Mouse (Mus musculus) hindbrain, embryonic 13.5 days (tissue): ENCODE results near the gene Lmbr1l. TPM values are rescaled to one million over a fixed set of nuclear protein-coding genes. Genes with fewer than 3 reads are reported as not detected.

Experiments
- ATAC-seq: fragments of 200-750 bp; cut with Nextera tagmentation; 2 replicates; pipeline ENCODE4 v1.8.0; 2017; ENCODE audit warnings: moderate TSS enrichment; ENCODE audit not compliant: low FRiP score
- H3K27ac ChIP-seq: fragments of 300-500 bp; sonication (generic); 2 replicates; pipeline ENCODE4 v1.5.1; 2015; ENCODE audit warnings: inconsistent platforms, mild to moderate bottlenecking, moderate library complexity
- H3K27me3 ChIP-seq: fragments of 300-500 bp; sonication (generic); 2 replicates; pipeline ENCODE4 v1.6.1; 2015; ENCODE audit warnings: mild to moderate bottlenecking, inconsistent platforms
- H3K36me3 ChIP-seq: fragments of 300-500 bp; sonication (generic); 2 replicates; pipeline ENCODE4 v1.6.1; 2015; ENCODE audit warnings: mild to moderate bottlenecking, inconsistent platforms
- H3K4me1 ChIP-seq: fragments of 300-500 bp; sonication (generic); replicated peaks from 2 replicates; pipeline ENCODE4 v1.6.1; 2015; ENCODE audit warnings: inconsistent platforms
- H3K4me2 ChIP-seq: fragments of 300-500 bp; sonication (generic); 2 replicates; pipeline ENCODE4 v1.6.1; 2015; ENCODE audit warnings: inconsistent platforms, mild to moderate bottlenecking, moderate library complexity
- H3K4me3 ChIP-seq: fragments of 300-500 bp; sonication (generic); 2 replicates; pipeline ENCODE4 v1.5.1; 2015; ENCODE audit warnings: mild to moderate bottlenecking, inconsistent platforms
- H3K9ac ChIP-seq: fragments of 300-500 bp; sonication (generic); 2 replicates; pipeline ENCODE4 v1.6.1; 2015; ENCODE audit warnings: mild to moderate bottlenecking, inconsistent platforms
- H3K9me3 ChIP-seq: fragments of 300-500 bp; sonication (generic); 2 replicates; pipeline ENCODE4 v1.6.1; 2016; ENCODE audit warnings: inconsistent platforms
- WGBS: fragments of 180-500 bp; shearing (Covaris S2); methylation state at CpG from one replicate; pipeline ENCODE4 v1.1.7; 2015; 5-methylcytosine and 5-hydroxymethylcytosine counted together
- polyA plus RNA-seq: library from polyadenylated mRNA; unstranded; fragments of >200 nt; fragmentation: Nextera tagmentation; extraction: Ambion mirVana; gene quantifications from 2 replicates; pipeline ENCODE4 v1.2.1, GENCODE M21; 2015

Lmbr1l gene
- 37.7 and 38.3 TPM in 2 replicates for polyA plus RNA-seq

DNA sequence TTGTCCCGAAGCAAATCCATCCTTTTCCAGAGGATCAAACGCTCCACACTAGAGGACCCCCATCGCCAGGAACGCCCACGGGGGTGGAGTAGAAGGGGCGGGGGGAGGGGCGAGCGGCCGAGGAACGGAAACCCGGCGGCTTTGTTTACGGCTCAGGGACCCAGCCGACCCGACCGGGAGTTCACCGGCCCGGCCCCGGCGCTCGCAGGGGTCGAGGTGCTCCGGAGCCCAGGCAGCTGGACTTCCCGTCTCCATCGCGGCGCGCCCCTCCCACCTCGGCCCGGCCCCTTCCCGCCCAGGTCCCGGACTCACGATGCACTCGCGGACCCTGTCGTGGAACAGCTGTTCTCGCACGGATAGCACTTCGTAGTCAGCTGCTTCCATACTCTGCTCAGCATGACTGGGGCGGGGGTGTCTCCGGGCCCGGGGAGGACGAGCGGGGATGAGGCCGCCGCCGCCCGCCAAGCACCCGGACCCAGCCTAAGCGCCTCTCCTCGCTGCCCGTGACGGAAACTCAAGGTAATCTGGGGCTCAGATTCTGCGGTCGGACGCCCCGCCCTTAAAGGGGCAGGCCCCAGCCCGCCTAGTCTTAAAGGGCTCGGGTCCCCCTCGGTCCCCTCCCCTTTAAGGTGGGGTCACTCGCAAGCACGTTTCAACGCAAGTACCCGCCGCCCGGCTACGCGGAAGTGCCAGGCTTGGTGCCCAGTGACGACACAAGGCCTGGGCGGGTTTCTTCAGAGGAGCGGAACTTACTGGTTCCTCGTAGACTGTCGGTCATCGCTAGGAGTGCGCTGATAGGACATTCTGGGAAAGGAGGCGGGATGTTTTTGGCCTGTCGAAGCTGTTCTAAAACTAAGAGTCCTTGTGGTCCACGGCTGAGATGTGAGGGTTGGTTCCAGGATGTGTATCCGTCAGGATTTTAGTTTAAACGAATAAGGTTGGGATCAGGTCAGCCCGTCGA lies at the start of gene Lmbr1l:
Gene Lmbr1l (minus strand): TSS at position 694 of the 961 bp plus-strand sequence.
- H3K36me3 ChIP-seq: peaks cover 21% of the 10 kb centered on the region
- peak within 1 kb of the TSS; percentile 73 for H3K4me2 ChIP-seq
- peak within 1 kb of the TSS; percentile 93 for H3K9ac ChIP-seq
- H3K27ac ChIP-seq: peak within 1 kb of the TSS; percentile 97
- peak within 1 kb of the TSS; percentile 84 for H3K4me3 ChIP-seq
- WGBS: under 1% methylated on average over 82 of the region's 82 CpGs
- no peaks in the 10 kb centered on the region for H3K9me3 ChIP-seq
- no peaks in the 10 kb centered on the region for H3K27me3 ChIP-seq
- peak; percentile 98 for ATAC-seq
- H3K4me1 ChIP-seq: peaks cover 33% of the 10 kb centered on the region

DNA sequence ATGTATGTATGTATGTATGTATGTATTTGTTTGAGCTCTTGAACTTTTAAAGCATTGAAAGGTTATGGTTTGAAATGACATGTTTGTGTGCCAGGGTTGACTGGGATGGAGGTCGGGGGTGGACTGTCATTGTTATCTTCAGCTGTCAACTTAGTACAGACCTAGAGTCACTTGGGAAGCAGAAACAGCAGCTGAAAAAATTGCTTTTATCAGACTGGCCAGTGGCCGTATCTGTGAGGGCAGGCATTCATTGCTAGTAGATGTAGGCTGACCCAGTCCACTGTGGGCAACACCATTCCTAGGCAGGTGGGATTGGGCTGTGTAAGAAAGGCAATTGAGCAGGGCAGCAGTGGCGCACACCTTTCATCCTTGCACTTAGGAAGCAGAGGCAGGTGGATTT lies 41.5 kb upstream of the Lmbr1l start:
- Histone ChIP-seq H3K9me3 (peaks cover 5% of the 10 kb centered on the region; the same call in 1 of the 2 replicates), H3K4me3 (no peak overlapping the region), H3K4me1 (peaks cover 5% of the 10 kb centered on the region), H3K27ac (no peak overlapping the region), H3K36me3 (no peaks in the 10 kb centered on the region), H3K27me3 (no peaks in the 10 kb centered on the region), H3K9ac (no peak overlapping the region), H3K4me2 (no peak overlapping the region)
- no peak for ATAC-seq
- 80% methylated on average over 3 of the region's 3 CpGs for WGBS

DNA sequence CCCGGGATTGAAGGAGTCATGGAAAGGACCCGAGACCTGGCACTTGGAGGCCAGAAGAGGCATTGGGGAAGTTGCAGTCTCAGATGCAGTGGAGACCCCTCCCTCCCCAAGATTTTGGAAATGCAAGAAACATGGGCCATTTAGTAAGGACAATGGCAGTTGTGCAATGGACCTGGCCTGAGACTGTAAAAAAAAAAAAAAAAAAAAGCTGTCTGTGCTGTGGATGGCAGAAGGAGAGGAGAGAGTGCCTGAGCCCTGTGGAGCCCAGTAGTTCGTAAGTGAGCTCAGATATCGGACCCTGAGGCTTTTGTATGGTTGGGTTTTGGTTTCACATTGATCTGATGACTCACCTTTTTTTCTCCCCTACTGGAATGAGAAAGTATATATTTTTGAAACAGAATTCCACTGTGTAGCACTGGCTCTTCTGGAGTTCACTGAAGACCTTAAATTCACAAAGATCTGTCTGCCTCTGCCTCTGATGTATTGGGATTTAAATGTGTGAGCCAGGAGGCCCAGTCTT lies 40.9 kb upstream of the Lmbr1l start:
- H3K9ac ChIP-seq: no peak overlapping the region
- ATAC-seq: no peak
- no peak overlapping the region for H3K4me3 ChIP-seq
- no peak overlapping the region for H3K4me2 ChIP-seq
- H3K36me3 ChIP-seq: no peaks in the 10 kb centered on the region
- H3K27ac ChIP-seq: no peak overlapping the region
- 88% methylated on average over 4 of the region's 4 CpGs for WGBS
- no peaks in the 10 kb centered on the region for H3K27me3 ChIP-seq
- H3K9me3 ChIP-seq: peaks cover 3% of the 10 kb centered on the region; the same call in 1 of the 2 replicates
- H3K4me1 ChIP-seq: peaks cover 5% of the 10 kb centered on the region

DNA sequence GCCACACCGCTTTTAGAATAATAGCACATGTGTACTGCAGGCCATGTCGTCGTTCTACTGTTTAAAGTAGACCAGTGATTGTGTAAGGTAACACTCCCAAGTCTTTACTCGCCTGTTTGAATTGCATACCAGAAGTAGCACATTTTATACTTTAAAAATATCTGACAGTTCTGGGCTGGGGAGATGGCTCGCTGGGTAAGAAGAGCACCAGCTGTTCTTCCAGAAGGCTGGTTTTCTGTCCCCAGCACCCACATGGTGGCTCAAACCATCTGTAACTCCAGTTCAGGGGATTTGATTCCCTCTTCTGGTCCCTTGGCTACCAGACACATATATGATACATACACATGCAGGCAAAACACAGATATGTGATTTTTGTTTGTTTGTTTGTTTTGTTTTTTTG lies 39.4 kb upstream of the Lmbr1l start:
- no peak overlapping the region for H3K4me2 ChIP-seq
- no peak overlapping the region for H3K9ac ChIP-seq
- no peaks in the 10 kb centered on the region for H3K36me3 ChIP-seq
- peaks cover 5% of the 10 kb centered on the region for H3K4me1 ChIP-seq
- no peaks in the 10 kb centered on the region for H3K9me3 ChIP-seq
- 87% methylated on average over 5 of the region's 5 CpGs for WGBS
- H3K27me3 ChIP-seq: no peaks in the 10 kb centered on the region
- ATAC-seq: no peak
- H3K4me3 ChIP-seq: no peak overlapping the region
- H3K27ac ChIP-seq: no peak overlapping the region

DNA sequence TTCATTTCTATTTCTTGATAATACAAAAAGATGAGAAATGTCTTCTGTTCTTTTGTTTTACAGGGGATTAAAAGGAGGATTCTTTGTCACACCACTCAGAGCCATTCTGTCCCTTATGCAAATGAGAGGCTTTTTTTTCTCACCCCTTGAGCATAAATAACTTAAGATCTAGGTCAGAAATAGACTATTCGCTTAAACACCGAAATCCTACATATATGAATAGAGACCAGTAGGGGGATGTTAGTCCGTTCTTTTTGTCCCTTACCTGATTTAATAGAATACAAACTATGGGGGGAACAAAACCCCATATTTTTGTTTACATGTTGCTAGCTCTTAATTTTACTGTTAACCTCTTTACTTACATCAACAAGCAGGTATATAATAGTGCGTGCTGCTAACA lies 38.0 kb upstream of the Lmbr1l start:
- peak overlapping the region; percentile 81; the same call in 1 of the 2 replicates for H3K4me3 ChIP-seq

DNA sequence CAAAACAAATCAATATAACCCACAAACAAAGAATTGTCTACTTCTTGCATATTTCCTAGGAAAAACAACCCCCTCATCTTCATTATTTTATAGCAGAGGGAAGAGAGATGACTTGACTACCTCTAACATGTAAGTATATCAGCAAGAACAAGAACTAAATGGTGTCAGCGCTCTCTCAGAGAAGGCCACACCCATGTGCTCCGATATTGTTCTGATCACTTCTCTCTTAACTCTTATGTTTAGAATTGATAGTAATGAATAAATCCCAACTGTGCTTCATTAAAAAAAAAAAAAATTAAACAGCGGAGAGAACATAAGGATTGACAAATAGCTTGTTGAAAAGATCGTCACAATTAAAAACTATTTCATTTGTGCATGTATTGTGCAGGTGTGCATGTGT lies 37.3 kb upstream of the Lmbr1l start:
- Histone ChIP-seq H3K27ac (peak overlapping the region; percentile 99), H3K36me3 (peaks cover 4% of the 10 kb centered on the region), H3K4me3 (peak overlapping the region; percentile 81), H3K9ac (peak overlapping the region; percentile 92), H3K27me3 (no peaks in the 10 kb centered on the region), H3K4me1 (peaks cover 5% of the 10 kb centered on the region), H3K4me2 (peak overlapping the region; percentile 80), H3K9me3 (no peaks in the 10 kb centered on the region)
- ATAC-seq: no peak
- 37% methylated on average over 4 of the region's 4 CpGs for WGBS

More for the DNA sequence above, 38.0 kb upstream of the Lmbr1l start:
- H3K27ac ChIP-seq: peak overlapping the region; percentile 99
- 59% methylated on average over 4 of the region's 4 CpGs for WGBS
- H3K27me3 ChIP-seq: no peaks in the 10 kb centered on the region
- peaks cover 2% of the 10 kb centered on the region for H3K36me3 ChIP-seq
- H3K4me2 ChIP-seq: peak overlapping the region; percentile 80
- peak overlapping the region; percentile 92 for H3K9ac ChIP-seq
- H3K9me3 ChIP-seq: no peaks in the 10 kb centered on the region
- ATAC-seq: no peak
- peaks cover 5% of the 10 kb centered on the region for H3K4me1 ChIP-seq

DNA sequence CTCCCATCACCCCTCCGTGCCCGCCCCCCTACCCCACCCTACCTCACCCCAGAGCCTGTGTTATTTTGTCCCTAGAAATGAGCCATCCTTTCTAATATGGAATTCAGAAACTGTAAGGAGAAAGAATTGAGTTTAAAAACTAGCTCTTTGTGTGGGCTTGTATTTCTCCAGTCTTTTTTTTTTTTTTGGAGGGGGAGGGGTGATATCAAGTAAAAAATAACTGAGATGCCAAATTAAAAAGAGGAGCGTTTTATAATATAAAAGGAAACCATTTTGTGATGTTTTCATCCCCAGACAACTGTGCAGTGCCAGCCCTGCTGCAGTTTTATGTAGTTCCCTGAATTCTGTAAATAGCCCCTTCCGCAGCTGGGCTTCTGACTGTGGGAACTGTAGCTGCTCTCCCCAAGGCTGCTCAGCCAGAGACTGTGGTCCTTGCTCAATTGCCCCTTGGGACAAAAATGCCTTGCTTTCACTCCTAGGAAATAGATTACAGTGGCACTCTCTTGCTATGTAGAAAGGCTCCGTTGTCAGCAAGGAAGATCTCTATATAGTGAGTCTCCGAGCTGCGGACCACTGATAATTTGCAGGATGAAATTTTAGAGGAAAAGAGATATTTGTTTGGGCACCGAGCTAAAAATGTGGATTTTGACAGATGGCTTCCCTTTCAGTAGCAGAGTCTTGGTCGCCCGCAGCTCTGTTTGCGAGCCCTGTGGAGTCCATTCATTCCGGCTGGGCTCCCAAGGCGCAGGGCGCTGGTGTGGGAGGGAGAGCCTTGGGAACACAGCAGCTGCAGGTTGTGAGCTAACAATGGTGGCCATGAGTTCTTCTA lies 36.6 kb upstream of the Lmbr1l start:
- WGBS: 4% methylated on average over 14 of the region's 14 CpGs
- no peaks in the 10 kb centered on the region for H3K27me3 ChIP-seq
- peak overlapping the region; percentile 80 for H3K4me2 ChIP-seq
- H3K4me3 ChIP-seq: peak overlapping the region; percentile 81
- no peaks in the 10 kb centered on the region for H3K9me3 ChIP-seq
- peaks cover 6% of the 10 kb centered on the region for H3K36me3 ChIP-seq
- H3K27ac ChIP-seq: peak overlapping the region; percentile 99
- no peak for ATAC-seq
- H3K4me1 ChIP-seq: peaks cover 7% of the 10 kb centered on the region
- peak overlapping the region; percentile 92 for H3K9ac ChIP-seq

DNA sequence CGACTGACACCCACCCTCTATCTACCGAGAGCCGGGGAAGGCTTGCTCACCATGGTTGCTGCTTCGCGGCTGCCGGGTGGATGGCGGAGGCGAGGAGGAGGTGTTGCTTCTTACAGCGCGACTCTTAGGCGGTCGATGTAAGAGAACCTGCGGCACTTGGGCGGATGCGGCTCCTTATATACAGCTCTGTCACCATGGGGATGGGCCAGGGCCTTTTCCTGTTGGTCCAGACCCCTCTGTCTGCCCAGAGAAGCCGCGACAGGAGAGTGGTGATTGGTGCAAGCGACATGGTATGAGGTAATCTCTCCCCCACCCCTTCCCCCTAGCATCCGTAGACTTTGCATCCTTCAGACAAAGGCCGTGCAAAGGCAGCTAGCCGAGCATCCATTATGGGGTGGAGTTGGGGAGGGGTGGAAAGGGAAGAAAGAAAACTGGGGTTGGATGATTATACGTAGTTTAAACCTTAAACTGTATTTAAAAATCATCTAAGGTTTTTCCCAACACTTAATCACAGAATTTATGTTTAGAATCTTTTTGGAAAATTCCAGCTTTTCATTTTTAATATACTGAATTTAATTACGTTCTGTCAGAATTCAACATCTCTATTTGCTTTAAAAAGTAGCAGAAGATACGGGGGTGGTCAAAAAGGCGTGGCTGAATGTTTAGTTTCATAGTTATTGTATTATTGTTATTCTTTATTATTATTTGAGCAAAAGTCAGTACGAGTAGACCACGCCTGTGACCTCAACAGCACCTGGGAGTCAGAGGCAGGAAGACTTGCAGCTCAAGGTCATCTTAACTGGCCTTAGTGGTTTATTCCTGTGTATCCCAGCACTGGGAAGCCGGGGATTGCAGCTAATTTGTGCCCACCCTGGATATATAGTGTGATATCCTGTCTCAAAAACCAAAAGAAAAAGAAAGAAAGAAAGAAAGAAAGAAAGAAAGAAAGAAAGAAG lies 35.6 kb upstream of the Lmbr1l start, which contains the start of the genes Gm49450 and Tuba1a:
Gene Gm49450 (minus strand): TSS at position 151 of the 956 bp plus-strand sequence.
Gene Tuba1a (minus strand): TSS at position 303 of the 956 bp plus-strand sequence.
- H3K36me3 ChIP-seq: peaks cover 15% of the 10 kb centered on the region
- H3K9ac ChIP-seq: peak within 1 kb of the TSS; percentile 100
- peaks cover 16% of the 10 kb centered on the region for H3K4me1 ChIP-seq
- peak within 1 kb of the TSS; percentile 99 for H3K27ac ChIP-seq
- peak within 1 kb of the TSS; percentile 80 for H3K4me2 ChIP-seq
- H3K9me3 ChIP-seq: no peaks in the 10 kb centered on the region
- ATAC-seq: peak; percentile 99
- peak within 1 kb of the TSS; percentile 81 for H3K4me3 ChIP-seq
- no peaks in the 10 kb centered on the region for H3K27me3 ChIP-seq
- WGBS: 2% methylated on average over 28 of the region's 28 CpGs

DNA sequence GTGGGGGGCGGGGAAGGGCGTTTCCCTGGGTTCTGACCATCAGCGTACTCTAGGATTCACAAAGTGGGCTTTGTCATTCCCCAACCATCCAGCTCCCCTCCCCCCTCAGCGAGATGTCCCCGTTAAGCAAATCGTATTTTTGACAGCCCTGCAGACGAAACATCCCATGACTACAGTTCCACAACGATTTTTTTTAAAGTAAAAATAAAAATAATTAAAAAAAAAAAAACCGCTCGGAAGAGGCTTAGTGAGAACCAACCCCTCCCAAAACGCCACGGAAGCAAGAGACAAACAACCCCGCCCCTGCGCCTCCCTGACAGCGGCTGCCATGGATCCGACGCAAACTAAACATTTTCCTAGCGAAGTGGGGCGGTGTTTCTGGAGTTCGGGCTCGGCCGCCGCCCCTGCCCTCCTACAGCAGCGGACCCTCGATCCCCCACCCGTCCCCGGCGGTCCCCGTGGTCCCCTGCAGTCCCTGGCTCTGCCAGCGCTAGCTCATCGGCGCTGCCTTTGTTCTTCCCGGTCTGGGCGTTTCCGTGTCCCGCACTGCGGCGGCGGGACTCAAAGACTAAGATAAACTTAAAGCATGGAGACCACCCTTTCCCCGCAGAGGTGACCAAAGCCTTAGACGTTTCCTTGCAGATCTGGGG lies 34.8 kb upstream of the Lmbr1l start:
- peak overlapping the region; percentile 81 for H3K4me3 ChIP-seq
- no peaks in the 10 kb centered on the region for H3K9me3 ChIP-seq
- peak; percentile 55 for ATAC-seq
- H3K27me3 ChIP-seq: no peaks in the 10 kb centered on the region
- H3K27ac ChIP-seq: peak overlapping the region; percentile 99
- H3K9ac ChIP-seq: peak overlapping the region; percentile 100
- under 1% methylated on average over 41 of the region's 41 CpGs for WGBS
- H3K36me3 ChIP-seq: peaks cover 15% of the 10 kb centered on the region
- H3K4me1 ChIP-seq: peaks cover 23% of the 10 kb centered on the region
- 0 out of 2 replicates have a peak overlapping the region, but pooled peaks have one; percentile 68 for H3K4me2 ChIP-seq

DNA sequence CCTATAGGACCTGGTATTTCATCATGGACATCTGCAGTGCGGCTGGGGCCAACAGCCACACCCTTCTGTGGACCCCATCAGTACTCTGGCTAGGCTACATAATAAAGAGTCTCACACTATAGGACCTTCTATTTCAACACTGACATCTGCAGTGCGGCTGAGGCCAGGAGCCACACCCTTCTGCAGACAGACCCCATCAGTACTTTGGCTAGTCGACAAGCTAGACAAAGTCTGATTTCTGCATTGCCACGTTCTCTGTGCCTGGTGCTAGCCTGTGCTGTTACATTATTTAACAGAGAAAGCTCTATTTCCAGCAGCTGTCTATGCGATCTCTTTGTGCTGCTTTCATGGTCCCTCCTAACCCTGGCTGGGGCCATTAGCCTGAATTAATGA lies 34.0 kb upstream of the Lmbr1l start:
- peak overlapping the region; percentile 81 for H3K4me3 ChIP-seq
- H3K9ac ChIP-seq: peak overlapping the region; percentile 100
- no peaks in the 10 kb centered on the region for H3K27me3 ChIP-seq
- WGBS: 4% methylated on average over 5 of the region's 5 CpGs
- peaks cover 29% of the 10 kb centered on the region for H3K4me1 ChIP-seq
- no peaks in the 10 kb centered on the region for H3K9me3 ChIP-seq
- peak overlapping the region; percentile 99 for H3K27ac ChIP-seq
- H3K4me2 ChIP-seq: peak overlapping the region; percentile 68
- H3K36me3 ChIP-seq: peaks cover 15% of the 10 kb centered on the region
- no peak for ATAC-seq
